In genomic region chr3:107233945-107234344, GRCm38 (mm10) we compare ENCODE assay signal across 14 mouse cellular contexts. TPM values are rescaled to one million over a fixed set of nuclear protein-coding genes. Genes with fewer than 3 reads are reported as not detected.
DNase-seq lines count a peak whose midpoint lies in the region; ATAC-seq and TF ChIP-seq lines count a peak whose summit lies in the region.
"Had no signal": no experiment of that assay in that cellular context is flagged by ENCODE, and none has a peak within 500 bp of the region (broad histone marks: within the 10 kb centered on the region; RNA-seq: fewer than 3 reads in every experiment).

No protein-coding gene starts in this region.

- no peak for TF ChIP-seq EP300 in heart, adult 2 months (IDR thresholded peaks at IDR 0.05; ENCODE audit: insufficient read depth, low read depth, low read length)

- H3K79me2 ChIP-seq in heart, adult 2 months (replicated peaks; ENCODE audit: control insufficient read depth, insufficient read depth, low read length): no peaks in the 10 kb centered on the region

- DNase-seq in heart, adult 2 months: no peak
- no peak for DNase-seq in heart, adult 18-20 months
- no peak for DNase-seq in testis, postnatal 10 days (ENCODE audit: low spot score)
- no peak for DNase-seq in midbrain, embryonic 14.5 days
- DNase-seq in thymus, postnatal 10 days (ENCODE audit: low spot score in 2 of 2): no peak
- DNase-seq in left cerebral cortex, postnatal 4 days: no peak

- no peak for TF ChIP-seq POLR2A in heart, adult 2 months (IDR thresholded peaks at IDR 0.05; ENCODE audit: insufficient read depth, low read depth, low read length)
- no peak for TF ChIP-seq POLR2A in testis, adult 2 months (IDR thresholded peaks at IDR 0.05; ENCODE audit: control insufficient read depth, low read depth, low read length)

- WGBS in heart, adult 2 months: 22% methylated on average over 2 of the region's 2 CpGs
- WGBS in midbrain, embryonic 14.5 days: 27% methylated on average over 2 of the region's 2 CpGs

- H3K9me3 ChIP-seq in midbrain, embryonic 14.5 days (ENCODE audit: control insufficient read depth, low read length): no peaks in the 10 kb centered on the region
- H3K9me3 ChIP-seq: embryonic facial prominence, embryonic 10.5 days had no signal

- no peaks in the 10 kb centered on the region for H3K36me3 ChIP-seq in heart, adult 2 months (ENCODE audit: control insufficient read depth, insufficient read depth, low read length)
- H3K36me3 ChIP-seq in testis, adult 2 months (ENCODE audit: control insufficient read depth, insufficient read depth, low read length): no peaks in the 10 kb centered on the region
- H3K36me3 ChIP-seq in midbrain, embryonic 14.5 days (ENCODE audit: control insufficient read depth, insufficient read depth, low read length): no peaks in the 10 kb centered on the region
- H3K36me3 ChIP-seq: embryonic facial prominence, embryonic 10.5 days had no signal

- peak; percentile 5; the same call in 1 of the 2 replicates for ATAC-seq in midbrain, embryonic 14.5 days (ENCODE audit: low FRiP score, low TSS enrichment)

- H3K4me1 ChIP-seq in heart, adult 2 months (ENCODE audit: control insufficient read depth, insufficient read depth, low read length): peaks cover 15% of the 10 kb centered on the region
- H3K4me1 ChIP-seq in testis, adult 2 months (ENCODE audit: control insufficient read depth, insufficient read depth, low read length): no peaks in the 10 kb centered on the region; the same call in 1 of the 2 replicates
- H3K4me1 ChIP-seq in midbrain, embryonic 14.5 days (ENCODE audit: control insufficient read depth, insufficient read depth, low read length): no peaks in the 10 kb centered on the region

- H3K9ac ChIP-seq in heart, adult 2 months (ENCODE audit: low read depth, low read length): no peak overlapping the region
- H3K9ac ChIP-seq in midbrain, embryonic 14.5 days (replicated peaks; ENCODE audit: low read length): no peak overlapping the region

- H3K27me3 ChIP-seq in heart, adult 2 months (ENCODE audit: control insufficient read depth, insufficient read depth, low read length): no peaks in the 10 kb centered on the region
- H3K27me3 ChIP-seq in testis, adult 2 months (ENCODE audit: control insufficient read depth, insufficient read depth, low read length): no peaks in the 10 kb centered on the region
- H3K27me3 ChIP-seq in midbrain, embryonic 14.5 days (ENCODE audit: control insufficient read depth, insufficient read depth, low read length): no peaks in the 10 kb centered on the region

- TF ChIP-seq CTCF in heart, adult 2 months (IDR thresholded peaks at IDR 0.05): no peak
- no peak for TF ChIP-seq CTCF in testis, adult 2 months (IDR thresholded peaks at IDR 0.05; ENCODE audit: control insufficient read depth, insufficient read depth, insufficient replicate concordance, low read depth, low read length)

- no peak overlapping the region for H3K4me3 ChIP-seq in heart, adult 2 months
- no peak overlapping the region for H3K4me3 ChIP-seq in testis, adult 2 months (ENCODE audit: control insufficient read depth, low read depth, low read length)
- no peak overlapping the region for H3K4me3 ChIP-seq in midbrain, embryonic 14.5 days (replicated peaks; ENCODE audit: low read depth, low read length)
- H3K4me3 ChIP-seq: embryonic facial prominence, embryonic 10.5 days had no signal

- H3K27ac ChIP-seq in heart, adult 2 months: peak overlapping the region; percentile 67
- H3K27ac ChIP-seq in testis, adult 2 months (ENCODE audit: control insufficient read depth, insufficient read depth, low read depth, low read length): 0 out of 2 replicates have a peak overlapping the region, but pooled peaks have one; percentile 16
- no peak overlapping the region for H3K27ac ChIP-seq in midbrain, embryonic 14.5 days (replicated peaks; ENCODE audit: low read depth, low read length)
- H3K27ac ChIP-seq: embryonic facial prominence, embryonic 10.5 days; kidney, postnatal 0 days had no signal

- intact Hi-C loops in heart, adult 2 months (cut with DNase I): loop anchor here (1.0 to 5.0 kb wide), 4 partner anchors 28 to 232 kb away; no protein-coding TSS in a partner anchor
- intact Hi-C loops in left cerebral cortex, postnatal 4 days (cut with DNase I): loop anchor here (10.0 kb wide), 1 partner anchor 231 kb away; no protein-coding TSS in a partner anchor

- H3K4me2 ChIP-seq in midbrain, embryonic 14.5 days (ENCODE audit: low read length): no peak overlapping the region

RNA-seq across cellular contexts. Expression of gene A630076J17Rik, which starts 3.5 kb away (rescaled TPM):
- not detected for total RNA-seq in heart, adult 2 months (2021)
- 0.18 TPM in 1 of 2 replicates, not detected in the other for polyA plus RNA-seq in heart, adult 2 months (2012; rRNA removed)
- not detected for total RNA-seq in heart, adult 18-20 months (2021)
- polyA plus RNA-seq in testis, adult 2 months (2012; rRNA removed): not detected in 2 replicates
- not detected in 2 replicates for polyA plus RNA-seq in midbrain, embryonic 14.5 days (2014; fragmentation: Nextera tagmentation; extraction: Ambion mirVana)
- total RNA-seq in left cerebral cortex, postnatal 4 days (2021): not detected
- total RNA-seq: layer of hippocampus, adult 8-10 months; megakaryocyte, adult 5-6 weeks had no signal
- polyA plus RNA-seq: embryonic facial prominence, embryonic 10.5 days; intestine, embryonic 14.5 days; kidney, postnatal 0 days had no signal

RNA-seq across cellular contexts. Expression of gene Prok1, which starts 5.6 kb away (rescaled TPM):
- not detected for total RNA-seq in heart, adult 2 months (2021)
- not detected in 2 replicates for polyA plus RNA-seq in heart, adult 2 months (2012; rRNA removed)
- under 1 TPM in 1 of 2 experiments, not detected in 1; 0.28 TPM for total RNA-seq in heart, adult 18-20 months (2021)
- not detected in 2 replicates for polyA plus RNA-seq in testis, adult 2 months (2012; rRNA removed)
- polyA plus RNA-seq in midbrain, embryonic 14.5 days (2014; fragmentation: Nextera tagmentation; extraction: Ambion mirVana): 0.12 and 0.16 TPM in 2 replicates
- not detected for total RNA-seq in left cerebral cortex, postnatal 4 days (2021)
- total RNA-seq: megakaryocyte, adult 5-6 weeks had no signal
- polyA plus RNA-seq: embryonic facial prominence, embryonic 10.5 days; heart, embryonic 16.5 days; intestine, embryonic 14.5 days; stomach, embryonic 14.5 days had no signal

RNA-seq across cellular contexts. Expression of gene Cym, which starts 12.4 kb away (rescaled TPM):
- not detected for total RNA-seq in heart, adult 2 months (2021)
- 0.12 TPM in 1 of 2 replicates, not detected in the other for polyA plus RNA-seq in heart, adult 2 months (2012; rRNA removed)
- total RNA-seq in heart, adult 18-20 months (2021): not detected
- polyA plus RNA-seq in testis, adult 2 months (2012; rRNA removed): not detected in 2 replicates
- polyA plus RNA-seq in midbrain, embryonic 14.5 days (2014; fragmentation: Nextera tagmentation; extraction: Ambion mirVana): 0.17 TPM in 1 of 2 replicates, not detected in the other
- total RNA-seq in left cerebral cortex, postnatal 4 days (2021): not detected

RNA-seq across cellular contexts. Expression of gene Lamtor5, which starts 44.7 kb away (rescaled TPM):
- 10 to 100 TPM; 62.1 to 73.6 TPM for total RNA-seq in heart, adult 2 months (2021)
- 93.0 and 118 TPM in 2 replicates for polyA plus RNA-seq in heart, adult 2 months (2012; rRNA removed)
- total RNA-seq in heart, adult 18-20 months (2021): 10 to 100 TPM; 64.6 to 70.8 TPM
- polyA plus RNA-seq in testis, adult 2 months (2012; rRNA removed): 73.5 and 76.0 TPM in 2 replicates
- 190 and 210 TPM in 2 replicates for polyA plus RNA-seq in midbrain, embryonic 14.5 days (2014; fragmentation: Nextera tagmentation; extraction: Ambion mirVana)
- 10 to 100 TPM; 57.9 to 64.0 TPM for total RNA-seq in left cerebral cortex, postnatal 4 days (2021)

RNA-seq across cellular contexts. Expression of gene Kcna10, which starts 51.1 kb away (rescaled TPM):
- not detected for total RNA-seq in heart, adult 2 months (2021)
- polyA plus RNA-seq in heart, adult 2 months (2012; rRNA removed): not detected in 2 replicates
- not detected for total RNA-seq in heart, adult 18-20 months (2021)
- polyA plus RNA-seq in testis, adult 2 months (2012; rRNA removed): 0.05 and 0.09 TPM in 2 replicates
- polyA plus RNA-seq in midbrain, embryonic 14.5 days (2014; fragmentation: Nextera tagmentation; extraction: Ambion mirVana): not detected in 2 replicates
- total RNA-seq in left cerebral cortex, postnatal 4 days (2021): under 1 TPM in 1 of 2 experiments, not detected in 1; 0.54 TPM
- total RNA-seq: layer of hippocampus, adult 8-10 months; megakaryocyte, adult 5-6 weeks had no signal
- polyA plus RNA-seq: embryonic facial prominence, embryonic 10.5 days; heart, embryonic 16.5 days; intestine, embryonic 14.5 days; kidney, postnatal 0 days; stomach, embryonic 14.5 days had no signal
